Mouse (Mus musculus) liver, embryonic 14.5 days (tissue): ENCODE data around the gene Tdrd3.

Experiments
- CTCF ChIP-seq: IDR thresholded peaks from 2 replicates; pipeline ENCODE4 v1.5.1; 2016; ENCODE audit warnings: antibody characterized with exemption, low read depth, control low read depth
- EP300 ChIP-seq: IDR thresholded peaks from 2 replicates; pipeline ENCODE4 v1.6.1; 2016; ENCODE audit warnings: antibody characterized with exemption, low read depth

GRCm38 (mm10) chr14:87505924-87506323 lies 89.5 kb downstream of the Tdrd3 start:
- TF ChIP-seq CTCF (no peak), EP300 (no peak)
